Mouse (Mus musculus): ENCODE measurements at regions not wholly inside any gene's neighbourhood (a gene's known extent, or its start where the extent isn't known, plus 50 kb on each side); places are given as distances from the start of the nearest gene placed in this dataset.

DNA sequence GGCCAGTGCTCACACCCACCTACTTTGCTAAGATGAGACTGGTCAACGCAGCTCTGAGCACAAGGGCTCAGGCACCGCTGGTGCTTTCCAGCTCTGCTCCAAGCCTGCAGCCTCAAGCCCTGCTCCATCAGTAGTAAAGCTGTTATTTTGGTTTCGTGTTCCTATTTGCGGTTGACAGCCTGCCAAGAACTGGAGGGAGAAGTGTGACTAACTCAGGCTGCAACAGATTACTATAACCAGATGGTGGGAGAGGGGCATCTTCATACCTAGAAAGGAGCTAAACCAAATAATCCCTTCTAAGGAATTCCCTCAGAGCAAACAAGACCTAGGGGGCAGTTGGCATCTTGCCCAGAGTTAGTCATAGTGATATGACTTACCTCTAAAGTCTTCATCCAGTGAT is 82.1 kb upstream of the Daam1 start:
- Histone ChIP-seq H3K36me3 (replicated peaks; ENCODE audit: low read length) (no peaks in the 10 kb centered on the region), H3K4me3 (replicated peaks) (no peak overlapping the region), H3K27me3 (replicated peaks) (peaks cover 13% of the 10 kb centered on the region), H3K4me1 (no peaks in the 10 kb centered on the region), H3K9me3 (no peaks in the 10 kb centered on the region)
- TF ChIP-seq GATA1 (IDR thresholded peaks at IDR 0.05; ENCODE audit: borderline replicate concordance, low read length) (no peak), FLI1 (IDR thresholded peaks at IDR 0.05; ENCODE audit: low read length) (no peak)

DNA sequence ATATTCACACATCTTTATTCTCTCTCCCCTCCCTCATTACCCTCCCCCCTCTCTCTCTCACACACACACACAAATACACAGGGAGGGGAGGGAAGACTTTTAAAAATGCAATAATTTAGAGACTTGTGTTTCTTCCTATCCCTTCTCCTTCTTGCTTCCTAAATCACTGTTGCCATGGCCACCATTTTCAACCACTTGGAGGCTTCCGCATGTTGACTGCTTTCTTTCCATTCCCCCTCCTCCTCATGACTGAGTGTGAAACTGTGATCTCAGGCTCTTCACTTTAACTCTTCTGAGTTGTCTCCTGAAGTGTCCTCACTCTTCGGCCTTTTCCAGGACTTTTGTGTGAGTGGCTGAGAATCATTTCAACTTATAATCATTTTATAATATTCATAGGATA is 81.2 kb upstream of the Daam1 start:
- Histone ChIP-seq H3K9me3 (no peaks in the 10 kb centered on the region), H3K36me3 (replicated peaks; ENCODE audit: low read length) (no peaks in the 10 kb centered on the region), H3K4me3 (replicated peaks) (no peak overlapping the region), H3K4me1 (no peaks in the 10 kb centered on the region), H3K27me3 (replicated peaks) (peaks cover 13% of the 10 kb centered on the region)
- TF ChIP-seq GATA1 (IDR thresholded peaks at IDR 0.05; ENCODE audit: borderline replicate concordance, low read length) (no peak), FLI1 (IDR thresholded peaks at IDR 0.05; ENCODE audit: low read length) (no peak)

DNA sequence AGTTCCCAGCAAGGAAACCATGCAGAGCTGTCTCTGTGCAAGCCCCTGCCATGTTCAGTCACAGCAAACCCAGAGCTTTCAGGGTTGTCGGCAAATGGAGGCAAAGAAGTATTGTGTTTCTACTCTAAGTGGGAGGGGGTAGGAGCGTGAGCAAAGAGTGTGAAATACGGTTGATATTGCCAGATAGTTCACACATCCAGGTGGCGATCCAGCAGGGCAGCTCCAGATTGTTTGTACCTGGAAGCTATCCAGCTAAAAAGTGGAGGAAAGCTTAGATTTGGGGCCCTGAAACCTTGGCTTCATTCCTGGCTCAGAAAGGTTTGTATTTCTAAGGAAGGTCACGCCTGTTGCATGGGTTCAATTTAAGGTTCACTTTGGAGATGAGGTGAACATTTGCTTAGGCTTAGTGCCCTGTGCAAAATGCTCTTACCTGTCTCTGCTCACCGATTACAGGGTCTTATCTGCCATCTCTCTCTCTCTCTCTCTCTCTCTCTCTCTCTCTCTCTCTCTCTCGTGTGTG is 78.1 kb upstream of the Daam1 start:
- TF ChIP-seq FLI1 (IDR thresholded peaks at IDR 0.05; ENCODE audit: low read length) (no peak), GATA1 (IDR thresholded peaks at IDR 0.05; ENCODE audit: borderline replicate concordance, low read length) (no peak)
- no peaks in the 10 kb centered on the region for H3K4me1 ChIP-seq
- no peak overlapping the region for H3K4me3 ChIP-seq (replicated peaks)
- H3K27me3 ChIP-seq (replicated peaks), result peaks cover 9% of the 10 kb centered on the region
- H3K36me3 ChIP-seq (replicated peaks; ENCODE audit: low read length), result no peaks in the 10 kb centered on the region
- H3K9me3 ChIP-seq, result no peaks in the 10 kb centered on the region

DNA sequence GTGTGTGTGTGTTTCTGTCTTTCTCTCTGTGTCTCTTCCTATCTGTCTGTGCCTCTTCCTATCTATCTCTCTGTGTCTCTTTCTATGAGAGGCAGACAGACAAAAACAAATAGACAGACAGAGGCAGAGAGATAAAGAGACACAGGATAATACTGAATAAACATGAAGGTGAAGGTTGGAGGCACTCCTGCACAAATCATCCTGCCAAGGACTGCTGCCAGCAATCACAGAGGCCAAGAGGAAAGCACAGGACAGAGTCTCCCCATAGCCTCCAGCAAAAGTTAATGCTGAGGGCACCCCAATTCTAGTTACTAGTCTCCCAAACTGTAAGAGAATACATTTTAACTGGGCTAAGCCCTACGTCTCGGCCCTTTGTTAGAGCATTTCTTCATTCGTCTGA is 77.6 kb upstream of the Daam1 start:
- Histone ChIP-seq H3K4me1 (no peaks in the 10 kb centered on the region), H3K36me3 (replicated peaks; ENCODE audit: low read length) (no peaks in the 10 kb centered on the region), H3K27me3 (replicated peaks) (peaks cover 9% of the 10 kb centered on the region), H3K9me3 (no peaks in the 10 kb centered on the region), H3K4me3 (replicated peaks) (no peak overlapping the region)
- TF ChIP-seq GATA1 (IDR thresholded peaks at IDR 0.05; ENCODE audit: borderline replicate concordance, low read length), result no peak

DNA sequence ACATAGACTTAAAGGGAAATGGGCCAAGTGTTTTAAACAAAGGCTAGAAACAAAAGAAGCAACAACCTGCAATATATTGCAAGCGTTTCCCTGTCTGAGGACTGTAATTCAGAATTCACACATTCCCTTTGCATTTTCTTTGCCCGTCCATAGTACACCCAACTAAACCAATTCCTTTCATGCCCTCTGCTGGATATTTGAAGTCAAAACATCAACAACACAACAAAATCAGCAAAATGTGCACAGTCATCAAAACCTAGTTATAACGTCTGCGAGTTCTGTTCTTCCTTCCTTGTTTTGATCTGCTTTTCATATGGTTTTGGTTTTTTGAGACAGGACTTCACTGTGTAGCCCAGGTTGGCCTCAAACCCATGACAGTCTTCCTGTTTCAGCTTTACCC is 67.7 kb upstream of the Daam1 start:
- Histone ChIP-seq H3K4me3 (replicated peaks) (no peak overlapping the region), H3K36me3 (replicated peaks; ENCODE audit: low read length) (no peaks in the 10 kb centered on the region), H3K27me3 (replicated peaks) (peaks cover 12% of the 10 kb centered on the region), H3K9me3 (peaks cover 5% of the 10 kb centered on the region), H3K4me1 (peaks cover 5% of the 10 kb centered on the region)
- TF ChIP-seq GATA1 (IDR thresholded peaks at IDR 0.05; ENCODE audit: borderline replicate concordance, low read length), result no peak
- no peak for TF ChIP-seq FLI1 (IDR thresholded peaks at IDR 0.05; ENCODE audit: low read length)

DNA sequence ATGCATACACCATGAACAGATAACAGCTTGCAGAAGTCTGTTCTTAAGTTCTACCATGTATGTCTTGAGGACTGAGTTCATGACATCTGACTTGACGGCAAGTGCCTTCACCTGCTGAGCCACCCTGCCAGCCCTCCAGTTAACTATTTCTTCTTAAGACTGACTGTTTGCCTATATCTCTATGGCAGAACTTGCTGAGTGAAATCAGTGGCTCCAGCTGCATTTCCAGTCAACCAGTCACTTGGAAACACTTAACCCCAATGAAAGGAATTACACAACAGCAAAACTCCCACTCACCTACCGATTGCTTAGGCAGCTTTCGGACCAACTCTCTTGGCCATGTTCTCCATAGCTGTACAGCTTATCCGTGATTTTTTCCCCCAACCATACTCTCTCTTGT is 64.8 kb upstream of the Daam1 start:
- Histone ChIP-seq H3K4me3 (replicated peaks) (no peak overlapping the region), H3K27me3 (replicated peaks) (peaks cover 12% of the 10 kb centered on the region), H3K4me1 (peaks cover 23% of the 10 kb centered on the region), H3K9me3 (peaks cover 5% of the 10 kb centered on the region), H3K36me3 (replicated peaks; ENCODE audit: low read length) (no peaks in the 10 kb centered on the region)
- TF ChIP-seq GATA1 (IDR thresholded peaks at IDR 0.05; ENCODE audit: borderline replicate concordance, low read length), result no peak
- TF ChIP-seq FLI1 (IDR thresholded peaks at IDR 0.05; ENCODE audit: low read length), result no peak

DNA sequence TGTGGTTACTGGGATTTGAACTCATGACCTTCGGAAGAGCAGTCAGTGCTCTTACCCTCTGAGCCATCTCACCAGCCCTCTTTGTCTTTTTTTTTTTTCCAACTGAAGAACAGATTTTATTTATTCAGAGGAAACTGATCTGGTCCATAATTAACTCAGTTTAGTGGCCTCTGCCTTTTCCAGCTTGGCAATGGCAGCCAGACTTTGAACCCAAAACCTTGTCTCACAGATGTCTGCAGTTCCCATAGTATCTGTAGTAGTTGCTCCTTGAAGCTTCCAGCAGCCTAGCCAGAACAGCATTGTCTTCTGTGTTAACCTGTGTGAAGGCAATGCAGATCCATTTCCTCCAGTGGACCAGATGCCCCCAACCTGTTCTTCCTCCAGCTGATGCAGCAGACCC is 64.2 kb upstream of the Daam1 start:
- TF ChIP-seq FLI1 (IDR thresholded peaks at IDR 0.05; ENCODE audit: low read length) (no peak), GATA1 (IDR thresholded peaks at IDR 0.05; ENCODE audit: borderline replicate concordance, low read length) (no peak)
- Histone ChIP-seq H3K4me3 (replicated peaks) (no peak overlapping the region), H3K4me1 (peaks cover 23% of the 10 kb centered on the region), H3K27me3 (replicated peaks) (peaks cover 12% of the 10 kb centered on the region), H3K9me3 (peaks cover 3% of the 10 kb centered on the region), H3K36me3 (replicated peaks; ENCODE audit: low read length) (no peaks in the 10 kb centered on the region)

DNA sequence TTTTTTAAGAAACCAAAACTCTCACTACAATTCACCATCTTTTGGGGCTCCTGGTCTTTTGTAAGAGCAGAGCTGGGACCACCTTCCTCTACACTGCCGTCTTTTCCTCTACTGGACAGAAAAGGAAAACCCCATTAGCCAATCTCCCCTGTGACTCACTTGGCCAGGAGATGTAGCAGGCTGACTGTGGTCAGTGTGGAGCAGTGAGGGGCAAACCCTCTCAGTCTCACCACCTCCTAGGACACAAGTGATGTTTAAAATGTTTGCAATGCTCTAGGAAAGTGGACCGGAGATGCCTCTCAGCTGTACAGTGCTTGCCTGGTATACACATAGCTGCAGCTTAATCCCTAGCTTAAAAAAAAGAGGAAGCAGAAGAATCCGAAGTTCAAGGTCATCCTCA is 63.0 kb upstream of the Daam1 start:
- Histone ChIP-seq H3K4me3 (replicated peaks) (no peak overlapping the region), H3K9me3 (no peaks in the 10 kb centered on the region), H3K4me1 (peaks cover 23% of the 10 kb centered on the region), H3K36me3 (replicated peaks; ENCODE audit: low read length) (no peaks in the 10 kb centered on the region), H3K27me3 (replicated peaks) (peaks cover 19% of the 10 kb centered on the region)
- TF ChIP-seq GATA1 (IDR thresholded peaks at IDR 0.05; ENCODE audit: borderline replicate concordance, low read length) (no peak), FLI1 (IDR thresholded peaks at IDR 0.05; ENCODE audit: low read length) (no peak)

DNA sequence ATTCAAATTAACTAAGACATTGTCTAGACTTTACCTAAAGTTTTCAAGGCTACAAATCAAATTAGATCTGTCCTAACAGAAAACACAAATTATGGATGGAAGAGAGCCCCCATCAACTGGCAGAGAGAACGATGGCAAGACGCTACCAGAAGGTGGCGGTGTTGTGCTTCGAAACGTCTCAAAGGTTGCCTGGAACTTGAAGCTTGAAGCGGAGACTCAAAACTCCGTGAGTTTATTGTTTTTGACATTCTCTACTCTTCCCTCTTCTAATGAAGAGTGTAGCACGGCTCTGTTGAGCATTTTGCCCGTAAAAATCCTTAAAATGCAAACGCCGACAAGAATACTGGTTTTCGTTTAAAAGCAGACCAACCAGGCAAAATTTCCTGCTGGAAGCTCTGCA is 62.4 kb upstream of the Daam1 start:
- TF ChIP-seq GATA1 (IDR thresholded peaks at IDR 0.05; ENCODE audit: borderline replicate concordance, low read length) (no peak), FLI1 (IDR thresholded peaks at IDR 0.05; ENCODE audit: low read length) (no peak)
- Histone ChIP-seq H3K9me3 (no peaks in the 10 kb centered on the region), H3K27me3 (replicated peaks) (peaks cover 22% of the 10 kb centered on the region), H3K4me3 (replicated peaks) (peak overlapping the region; percentile 86), H3K36me3 (replicated peaks; ENCODE audit: low read length) (no peaks in the 10 kb centered on the region), H3K4me1 (peaks cover 23% of the 10 kb centered on the region)

DNA sequence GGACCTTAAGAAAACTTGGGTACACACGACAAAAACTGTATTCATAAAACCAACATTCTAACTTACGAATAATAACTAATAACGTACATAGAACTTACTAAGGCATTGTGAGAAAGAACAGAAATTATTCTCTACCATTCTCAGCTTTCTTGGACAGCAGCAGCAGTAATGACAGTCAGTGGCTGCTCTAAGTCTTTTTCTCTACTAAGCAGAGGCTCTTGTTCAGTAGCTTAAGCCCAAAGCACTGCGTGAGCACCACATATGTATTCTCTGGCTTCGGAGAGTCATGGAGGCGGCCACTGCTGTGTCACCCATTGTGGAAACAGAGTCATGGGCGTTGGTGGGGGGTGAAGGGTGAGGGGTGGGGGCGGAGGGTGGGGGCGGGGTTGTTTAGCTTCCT is 62.0 kb upstream of the Daam1 start:
- H3K9me3 ChIP-seq, result no peaks in the 10 kb centered on the region
- H3K4me3 ChIP-seq (replicated peaks), result peak overlapping the region; percentile 86
- H3K36me3 ChIP-seq (replicated peaks; ENCODE audit: low read length), result no peaks in the 10 kb centered on the region
- H3K27me3 ChIP-seq (replicated peaks), result peaks cover 23% of the 10 kb centered on the region
- TF ChIP-seq GATA1 (IDR thresholded peaks at IDR 0.05; ENCODE audit: borderline replicate concordance, low read length), result no peak
- TF ChIP-seq FLI1 (IDR thresholded peaks at IDR 0.05; ENCODE audit: low read length), result no peak
- peaks cover 23% of the 10 kb centered on the region for H3K4me1 ChIP-seq

DNA sequence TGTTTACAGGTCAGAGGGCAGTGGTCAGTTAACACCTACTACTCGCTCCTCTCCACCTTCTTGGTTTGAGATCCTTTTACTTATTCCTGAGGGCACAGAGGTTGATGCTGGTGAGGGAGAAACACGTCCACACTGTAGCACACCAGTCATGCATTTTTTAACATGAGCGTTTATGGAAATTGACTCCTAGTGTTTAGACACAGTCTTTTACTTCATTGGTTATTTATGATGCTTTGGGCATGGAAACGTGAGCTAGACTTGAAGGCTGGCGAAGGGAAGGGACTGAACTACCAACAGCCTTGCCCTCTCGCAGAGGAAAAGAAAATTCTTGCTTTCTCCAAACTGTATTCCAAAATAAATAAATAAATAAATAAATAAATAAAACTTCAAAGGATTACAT is 61.6 kb upstream of the Daam1 start:
- TF ChIP-seq GATA1 (IDR thresholded peaks at IDR 0.05; ENCODE audit: borderline replicate concordance, low read length) (no peak), FLI1 (IDR thresholded peaks at IDR 0.05; ENCODE audit: low read length) (no peak)
- no peaks in the 10 kb centered on the region for H3K9me3 ChIP-seq
- H3K4me3 ChIP-seq (replicated peaks), result peak overlapping the region; percentile 86
- H3K36me3 ChIP-seq (replicated peaks; ENCODE audit: low read length), result no peaks in the 10 kb centered on the region
- peaks cover 24% of the 10 kb centered on the region for H3K27me3 ChIP-seq (replicated peaks)
- peaks cover 23% of the 10 kb centered on the region for H3K4me1 ChIP-seq
